Mouse (Mus musculus): Measurements from ENCODE around the gene Srcin1.

DNA sequence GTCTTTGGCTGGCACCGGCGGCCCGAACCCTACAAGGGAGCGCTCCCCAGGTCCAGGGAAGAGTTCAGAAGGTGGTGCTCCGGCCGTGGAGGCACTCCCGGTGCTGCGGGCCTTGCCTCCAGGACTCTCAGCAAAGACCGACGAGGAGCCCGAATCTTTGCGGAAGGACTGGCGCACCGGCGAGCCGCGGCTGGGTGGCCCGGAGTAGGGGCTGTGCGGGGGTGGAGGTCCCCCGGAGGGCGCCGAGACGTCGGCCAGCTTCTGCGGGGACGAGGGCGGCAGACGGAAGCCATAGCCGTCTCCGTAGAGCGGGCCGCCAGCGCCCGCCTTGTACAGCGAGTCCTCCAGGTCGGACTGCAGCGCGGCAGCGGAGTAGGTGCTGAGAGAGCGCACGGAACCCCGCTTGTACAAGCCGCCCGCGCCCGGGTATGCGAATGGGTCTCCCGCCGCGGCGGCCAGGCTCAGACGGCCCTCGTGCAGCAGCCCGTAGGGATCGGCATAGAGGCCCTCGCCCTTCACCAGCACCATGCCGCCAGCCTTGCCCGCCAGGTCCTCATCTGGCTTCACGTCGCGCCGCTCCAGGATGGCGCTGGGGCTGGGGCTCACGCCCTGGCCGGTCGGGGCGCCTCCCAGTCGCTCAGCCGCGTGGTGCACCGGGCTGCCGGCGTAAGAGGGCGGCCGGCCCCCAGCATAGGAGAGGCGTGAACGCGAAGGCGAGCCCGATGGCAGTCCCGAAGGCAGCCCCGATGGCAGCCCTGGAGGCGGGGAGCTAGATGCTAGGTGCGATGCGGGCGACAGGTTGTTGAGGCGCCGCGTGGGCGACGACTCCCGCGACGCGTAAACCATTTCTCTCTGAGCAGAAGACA, 41.3 kb downstream of the Srcin1 start:
- no peak for TF ChIP-seq CTCF (IDR thresholded peaks at IDR 0.05; ENCODE audit: control insufficient read depth, insufficient read depth, insufficient read length)
- TF ChIP-seq MYOD1 (IDR thresholded peaks at IDR 0.05; ENCODE audit: control insufficient read depth, insufficient read length, low read depth), result no peak
- no peak for TF ChIP-seq USF1 (IDR thresholded peaks at IDR 0.05; ENCODE audit: low read depth)
- no peak for TF ChIP-seq MAX (IDR thresholded peaks at IDR 0.05)
- no peak for TF ChIP-seq CEBPB (IDR thresholded peaks at IDR 0.05; ENCODE audit: low read depth)
- no peak for TF ChIP-seq FOSL1 (IDR thresholded peaks at IDR 0.05; ENCODE audit: insufficient read depth, low read length, poor library complexity, severe bottlenecking)
- no peak for TF ChIP-seq MYOG (IDR thresholded peaks at IDR 0.05; ENCODE audit: control insufficient read depth, extremely low read depth, insufficient read length)

Measured in C2C12 (cell line).